Mouse (Mus musculus): ENCODE results near the gene Gpr4.

Gpr4 gene

GRCm38 (mm10) chr7:19227883-19228792, 15.8 kb downstream of the Gpr4 start, which contains the start of gene Opa3:
Gene Opa3, plus strand, starts transcription at chr7:19228334.
- in situ Hi-C loops (cut with MboI, MseI): no loop called here

DNA sequence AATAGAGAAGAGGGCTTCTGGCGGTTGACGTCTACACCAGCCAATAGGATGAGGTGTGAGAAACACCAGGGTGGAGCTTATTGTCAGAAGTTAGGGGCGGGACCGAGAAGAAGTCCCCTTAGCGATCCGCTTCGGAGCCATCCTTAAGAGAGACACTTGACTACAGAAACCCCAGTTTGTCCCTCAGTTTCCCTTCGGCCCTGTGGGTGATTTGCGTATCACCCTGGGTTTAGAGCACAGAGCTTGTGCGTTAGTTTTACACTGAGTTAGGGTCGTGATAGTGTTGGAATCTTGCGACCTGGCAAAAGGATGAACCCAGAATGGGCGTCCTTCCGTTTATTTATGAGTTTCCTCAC, 16.4 kb downstream of the Gpr4 start:
- in situ Hi-C loops (cut with MboI, MseI): no loop called here

GRCm38 (mm10) chr7:19229404-19229803, 17.1 kb downstream of the Gpr4 start:
- in situ Hi-C loops (cut with MboI, MseI): no loop called here

DNA sequence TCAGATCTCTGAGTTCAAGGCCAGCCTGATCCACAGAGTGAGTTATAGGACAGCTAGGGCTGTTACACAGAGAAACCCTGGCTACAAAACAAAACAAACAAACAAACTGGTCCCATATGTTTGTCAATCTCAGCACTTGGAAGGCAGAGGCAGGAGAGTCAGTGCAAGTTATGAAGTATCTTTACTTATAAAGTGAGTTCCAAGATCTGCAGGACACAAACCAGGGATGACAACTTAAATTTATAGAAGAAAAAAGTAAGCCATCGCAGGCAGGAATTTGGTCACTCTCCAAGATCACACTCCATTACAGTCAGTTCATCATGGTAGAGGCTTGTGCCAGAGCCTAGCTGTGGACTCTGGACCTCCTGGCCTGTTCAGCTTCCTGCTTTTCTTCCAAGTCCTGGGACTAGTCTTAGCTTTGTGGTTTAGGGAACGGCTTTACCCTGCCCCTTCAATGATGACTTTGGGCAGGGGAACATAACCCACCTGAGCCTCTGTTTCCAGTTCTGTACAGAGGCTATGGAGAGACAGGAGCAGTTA, 17.8 kb downstream of the Gpr4 start:
- in situ Hi-C loops (cut with MboI, MseI): no loop called here

DNA sequence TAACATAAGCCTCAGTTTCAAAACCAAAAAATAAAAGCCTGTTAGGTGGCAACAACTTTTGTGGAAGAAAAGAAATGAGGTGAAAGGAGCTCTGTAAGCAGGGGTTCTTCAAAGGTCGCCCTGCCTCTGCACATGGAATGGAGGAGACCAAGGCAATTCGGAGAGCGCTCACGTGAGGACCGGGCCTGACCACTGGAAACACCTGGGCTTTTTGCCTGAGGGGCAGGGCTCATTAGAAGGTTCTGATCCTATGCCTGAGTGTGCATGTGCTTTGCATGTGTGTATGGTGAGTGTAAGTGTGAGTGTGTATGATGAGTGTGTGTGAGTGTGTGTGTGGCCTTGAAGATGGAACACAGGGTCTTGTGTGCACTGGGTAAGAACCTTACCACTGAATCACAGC, 18.6 kb downstream of the Gpr4 start:
- in situ Hi-C loops (cut with MboI, MseI): no loop called here

DNA sequence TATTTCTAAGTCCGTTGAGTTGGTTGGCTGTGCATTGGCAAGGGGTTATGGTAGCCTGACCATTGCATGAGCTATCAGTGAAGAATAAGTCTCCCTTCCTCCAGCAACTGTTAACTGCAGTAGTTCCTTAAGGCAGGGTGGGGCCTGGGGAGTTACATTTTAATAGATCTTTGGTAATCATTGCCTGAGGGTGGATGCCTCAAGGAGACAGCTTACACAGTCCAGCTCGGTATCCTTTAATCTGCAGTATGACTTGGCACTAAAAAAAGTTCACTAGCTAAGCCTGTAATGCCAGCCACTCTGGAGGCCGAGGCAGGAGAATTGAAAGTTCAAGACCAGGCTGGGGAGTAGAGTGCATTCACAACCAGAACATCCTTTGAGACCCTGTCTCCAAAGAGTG, 19.5 kb downstream of the Gpr4 start:
- in situ Hi-C loops (cut with MboI, MseI): no loop called here

GRCm38 (mm10) chr7:19234652-19235051, 22.3 kb downstream of the Gpr4 start:
- in situ Hi-C loops (cut with MboI, MseI): no loop called here

DNA sequence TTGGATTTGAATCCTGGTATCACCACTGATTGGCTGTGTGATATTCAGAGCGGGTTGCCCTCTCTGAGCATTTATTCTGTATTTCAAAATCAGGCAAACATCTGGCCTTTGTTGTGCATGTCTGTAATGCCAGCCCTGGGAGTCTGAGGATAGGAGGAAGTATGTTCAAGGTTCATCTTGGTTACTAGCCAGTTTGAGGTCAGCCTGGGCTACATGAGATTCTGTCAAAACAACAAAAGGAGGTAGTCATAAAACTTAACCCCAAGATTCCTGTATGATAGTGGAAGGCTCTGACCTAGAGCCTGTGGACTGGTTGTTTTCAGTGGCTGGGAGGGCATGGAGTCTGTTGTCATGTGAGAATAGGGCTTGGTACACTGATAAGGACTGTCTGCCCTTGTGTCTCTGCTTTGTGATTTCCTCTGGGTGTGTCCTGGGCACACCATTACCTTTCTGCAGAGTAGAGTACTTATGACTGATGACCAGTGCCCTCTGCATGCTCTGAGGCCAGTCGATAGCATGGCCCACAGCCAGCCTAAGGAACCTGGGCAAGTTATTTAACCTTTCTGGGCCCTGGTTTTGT, 22.8 kb downstream of the Gpr4 start:
- in situ Hi-C loops (cut with MboI, MseI): no loop called here

GRCm38 (mm10) chr7:19236411-19236810, 24.1 kb downstream of the Gpr4 start:
- in situ Hi-C loops (cut with MboI, MseI): no loop called here

- in situ Hi-C loops (cut with MboI, MseI): no loop called here
Observed at GRCm38 (mm10) chr7:19238344-19238743, 26.0 kb downstream of the Gpr4 start.

DNA sequence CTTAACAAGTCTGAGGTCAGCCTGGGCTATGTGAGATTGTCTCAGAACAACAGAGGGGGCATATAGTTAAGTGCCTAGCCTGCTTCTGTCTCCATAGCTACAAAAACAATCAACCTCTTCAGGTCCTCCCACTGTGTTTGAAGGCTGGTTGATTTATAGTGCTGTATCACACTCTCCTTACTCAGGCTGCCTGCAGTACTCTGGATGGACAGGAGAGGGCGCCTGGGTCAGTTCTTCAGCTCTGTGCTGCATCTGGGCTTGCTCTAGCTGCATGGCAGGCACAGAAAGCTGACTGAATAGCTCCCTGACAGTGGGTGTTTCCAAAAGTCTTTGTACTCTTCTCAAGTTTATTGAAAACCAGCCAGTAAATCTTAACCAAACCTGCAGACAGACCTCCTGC, 27.1 kb downstream of the Gpr4 start:
- in situ Hi-C loops (cut with MboI, MseI): no loop called here

- in situ Hi-C loops (cut with MboI, MseI): loop anchor here (5.0 kb wide), 1 partner anchor 42 kb away; the partner anchor contains the start of genes Ppm1n (in 2 of the 2) and Rtn2 (in 2 of the 2)
Observed at GRCm38 (mm10) chr7:19239986-19240385, 27.6 kb downstream of the Gpr4 start.

DNA sequence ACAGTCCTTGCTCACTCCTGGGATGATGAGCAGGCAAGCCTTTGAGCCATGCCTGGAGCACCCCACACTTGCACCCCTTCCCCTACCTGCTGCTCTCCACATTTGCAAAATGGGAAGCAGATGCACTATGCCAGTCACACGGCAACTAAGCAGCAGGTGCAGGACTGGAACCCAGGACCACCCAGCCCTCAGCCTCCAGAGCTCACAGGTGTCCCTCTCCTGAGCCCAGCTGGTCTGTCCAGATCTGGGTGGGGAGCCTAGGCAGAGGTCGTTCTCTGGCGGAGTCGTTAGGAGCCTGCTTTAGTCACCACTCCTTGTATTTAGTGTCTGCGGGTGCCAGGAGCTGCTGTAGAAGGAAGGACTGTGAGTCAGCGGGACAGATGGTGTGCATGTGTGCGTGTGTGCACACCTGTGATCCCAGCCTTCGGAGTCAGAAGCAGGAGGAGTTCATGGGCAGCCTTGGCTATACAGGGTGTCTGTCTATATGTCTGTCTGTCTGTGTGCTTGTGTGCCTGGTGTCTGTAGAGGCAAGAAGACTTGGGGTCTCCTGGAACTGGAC, 28.6 kb downstream of the Gpr4 start:
- in situ Hi-C loops (cut with MboI, MseI): loop anchor here (5.0 kb wide), 1 partner anchor 41 kb away; the partner anchor contains the start of genes Ppm1n (in 2 of the 2) and Rtn2 (in 2 of the 2)

- in situ Hi-C loops (cut with MboI, MseI): loop anchor here (5.0 kb wide), 1 partner anchor 40 kb away; the partner anchor contains the start of genes Ppm1n (in 2 of the 2) and Rtn2 (in 2 of the 2)
Observed at GRCm38 (mm10) chr7:19242005-19242404, 29.7 kb downstream of the Gpr4 start.

DNA sequence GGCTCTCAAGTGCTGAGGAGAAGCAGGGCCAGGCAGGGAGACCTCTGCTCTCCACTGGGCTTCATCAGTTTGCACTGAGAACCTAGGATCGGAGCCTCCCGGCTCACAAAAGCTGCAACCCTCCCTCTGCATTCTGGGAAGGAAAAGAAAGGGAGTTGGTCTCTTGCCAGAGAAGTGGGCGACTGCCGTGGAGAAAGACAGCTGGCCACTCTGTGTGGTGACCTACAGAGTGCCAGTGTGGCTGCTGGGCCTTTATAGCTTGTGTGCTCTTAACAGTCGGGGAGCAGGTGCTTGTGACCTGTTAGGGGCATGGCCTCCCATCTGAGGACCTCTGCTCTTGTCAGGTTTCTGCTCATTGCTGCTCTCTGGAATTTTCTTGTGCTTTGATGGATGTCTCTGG, 31.5 kb downstream of the Gpr4 start:
- in situ Hi-C loops (cut with MboI, MseI): loop anchor here (5.0 kb wide), 1 partner anchor 38 kb away; the partner anchor contains the start of genes Ppm1n (in 2 of the 2) and Rtn2 (in 2 of the 2)

DNA sequence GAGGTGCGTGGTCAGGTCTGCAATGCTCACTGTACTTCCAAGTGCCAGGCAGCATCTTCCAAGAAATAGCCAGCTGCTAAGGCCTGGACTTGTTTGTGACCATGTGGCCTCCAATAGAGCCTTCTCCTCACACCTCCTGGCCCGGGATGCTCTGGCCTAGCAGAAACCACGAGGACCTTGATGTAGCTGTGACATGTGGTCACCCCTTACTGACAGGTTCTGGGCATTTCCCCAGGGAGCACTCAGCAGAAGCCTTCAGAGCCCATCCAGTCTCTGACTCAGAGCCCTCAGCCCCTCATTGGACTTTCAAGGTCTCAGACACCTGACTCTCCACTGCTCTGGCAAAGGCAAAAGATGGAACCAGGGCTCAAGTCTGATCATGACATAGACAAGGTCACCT, 32.7 kb downstream of the Gpr4 start:
- in situ Hi-C loops (cut with MboI, MseI): no loop called here

DNA sequence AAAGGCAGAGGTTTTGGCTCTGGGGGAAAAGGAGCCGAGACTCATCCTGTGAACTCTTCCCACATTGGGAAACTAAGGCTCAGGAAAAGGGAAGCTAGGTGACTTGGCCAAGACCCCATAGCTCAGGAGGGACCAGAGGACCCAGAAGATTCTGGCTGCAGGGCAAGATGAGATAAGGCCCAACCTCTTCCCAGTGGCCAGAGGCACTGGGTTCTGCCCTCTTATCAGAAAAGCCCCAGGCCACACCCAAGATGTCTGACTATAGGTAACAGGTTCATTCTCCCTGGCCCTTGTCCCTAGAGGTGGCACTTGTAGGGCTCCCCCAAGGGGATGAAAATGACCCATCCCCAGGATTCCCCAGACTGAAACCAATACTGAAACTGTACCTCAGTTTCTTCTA, 34.5 kb downstream of the Gpr4 start:
- in situ Hi-C loops (cut with MboI, MseI): no loop called here

DNA sequence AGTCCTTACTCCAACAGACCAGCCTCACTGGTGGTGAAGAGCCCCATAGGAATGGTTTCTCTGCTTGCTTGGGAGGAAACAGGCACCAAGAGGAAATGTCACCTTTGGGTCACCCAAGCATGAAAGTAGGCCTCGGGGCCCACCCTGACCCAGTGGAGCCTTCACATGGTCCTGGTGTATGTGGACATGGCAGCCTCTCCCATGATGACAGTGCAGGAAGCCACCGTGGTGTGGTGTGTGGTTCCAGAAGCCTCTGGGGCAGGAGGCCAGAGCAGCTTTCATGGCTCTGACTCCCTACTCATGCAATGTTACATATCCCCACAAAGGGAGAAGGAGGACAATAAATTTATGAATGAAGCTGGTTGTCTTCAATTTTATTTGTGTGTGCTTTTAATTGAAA, 35.2 kb downstream of the Gpr4 start:
- in situ Hi-C loops (cut with MboI, MseI): no loop called here

DNA sequence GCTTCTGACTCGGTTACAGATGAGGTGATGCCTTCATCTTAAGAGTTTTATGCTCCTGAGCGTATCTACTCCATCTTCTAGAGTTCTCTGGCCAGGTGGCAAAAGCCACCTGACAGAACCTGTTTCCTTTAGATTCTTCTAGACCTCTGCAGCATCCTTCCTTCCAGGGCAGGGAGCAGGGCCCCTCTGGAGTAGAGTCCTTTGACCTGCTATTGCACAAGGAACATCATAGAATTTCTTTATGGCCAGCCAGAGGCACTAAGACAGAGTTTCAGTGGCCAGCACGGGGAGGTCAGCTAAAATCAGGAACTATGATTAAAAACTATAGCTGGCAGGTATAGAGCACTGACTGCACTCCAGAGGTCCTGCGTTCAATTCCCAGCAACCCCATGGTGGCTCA, 39.7 kb downstream of the Gpr4 start:
- in situ Hi-C loops (cut with MboI, MseI): no loop called here

GRCm38 (mm10) chr7:19253437-19253836, 41.1 kb downstream of the Gpr4 start:
- in situ Hi-C loops (cut with MboI, MseI): no loop called here

GRCm38 (mm10) chr7:19255395-19255794, 43.1 kb downstream of the Gpr4 start:
- in situ Hi-C loops (cut with MboI, MseI): no loop called here

DNA sequence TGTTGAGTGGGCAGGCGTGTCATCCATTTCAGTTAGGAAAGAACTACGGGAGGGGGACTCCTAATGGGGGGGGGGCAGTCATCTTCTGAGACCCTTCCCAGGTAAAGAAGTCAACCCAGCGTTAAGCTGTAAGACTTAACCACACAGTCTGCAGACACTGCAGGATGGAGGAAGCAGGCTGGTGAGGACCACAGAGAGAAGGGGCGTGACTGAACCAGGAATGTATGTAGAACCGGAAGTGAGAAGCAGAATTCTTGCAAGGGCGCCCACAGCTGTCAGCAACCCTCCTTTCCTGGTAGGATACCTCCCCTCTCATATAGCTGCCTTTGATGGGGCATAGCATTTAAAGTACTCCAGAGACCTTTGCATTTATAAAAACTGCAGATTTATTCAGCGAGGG, 44.2 kb downstream of the Gpr4 start:
- in situ Hi-C loops (cut with MboI, MseI): no loop called here
